Mouse (Mus musculus) midbrain, embryonic 10.5 days (tissue): Measurements from ENCODE around the gene Terb1. TPM values are rescaled to one million over a fixed set of nuclear protein-coding genes. Genes with fewer than 3 reads are reported as not detected.

ENCODE experiments used
- DNase-seq: peaks from one replicate; pipeline ENCODE4 v3.0.0-alpha.2; 2017; ENCODE audit warnings: low spot score
- H3K27ac ChIP-seq: fragments of 300-500 bp; sonication (generic); replicated peaks from 2 replicates; pipeline ENCODE4 v1.5.1; 2016; ENCODE audit warnings: mild to moderate bottlenecking
- H3K27me3 ChIP-seq: fragments of 300-500 bp; sonication (generic); 2 replicates; pipeline ENCODE4 v1.6.1; 2016; ENCODE audit warnings: low read depth, mild to moderate bottlenecking; ENCODE audit not compliant: poor library complexity, severe bottlenecking
- H3K36me3 ChIP-seq: fragments of 300-500 bp; sonication (generic); 2 replicates; pipeline ENCODE4 v1.6.1; 2016; ENCODE audit warnings: mild to moderate bottlenecking, moderate library complexity
- H3K4me1 ChIP-seq: fragments of 300-500 bp; sonication (generic); 2 replicates; pipeline ENCODE4 v1.6.1; 2016
- H3K4me3 ChIP-seq: fragments of 300-500 bp; sonication (generic); 2 replicates; pipeline ENCODE4 v1.5.1; 2016; ENCODE audit warnings: mild to moderate bottlenecking, moderate library complexity
- H3K9me3 ChIP-seq: fragments of 300-500 bp; sonication (generic); replicated peaks from 2 replicates; pipeline ENCODE4 v1.6.1; 2016; ENCODE audit warnings: mild to moderate bottlenecking
- WGBS: fragments of 180-500 bp; shearing (Covaris S2); methylation state at CpG from one replicate; pipeline ENCODE4 v1.1.7; 2016; 5-methylcytosine and 5-hydroxymethylcytosine counted together
- polyA plus RNA-seq: library from polyadenylated mRNA; unstranded; fragments of >200 nt; fragmentation: Nextera tagmentation; extraction: Ambion mirVana; gene quantifications from 2 replicates; pipeline ENCODE4 v1.2.1, GENCODE M21; 2016

Terb1 gene
- polyA plus RNA-seq, 1 experiment from 2014 or later: 0.22 TPM

- WGBS: 80% methylated on average over 15 of the region's 15 CpGs
- H3K4me1 ChIP-seq: peaks cover under 1% of the 10 kb centered on the region; the same call in 1 of the 2 replicates
- no peak overlapping the region for H3K27ac ChIP-seq
- DNase-seq: no peak
- H3K4me3 ChIP-seq: no peak overlapping the region
- no peaks in the 10 kb centered on the region for H3K36me3 ChIP-seq
- no peaks in the 10 kb centered on the region for H3K9me3 ChIP-seq
- no peaks in the 10 kb centered on the region for H3K27me3 ChIP-seq
Observed at GRCm38 (mm10) chr8:104405430-104406187, 104.1 kb downstream of the Terb1 start.

GRCm38 (mm10) chr8:104403596-104403995, 106.1 kb downstream of the Terb1 start:
- Histone ChIP-seq H3K9me3 (no peaks in the 10 kb centered on the region), H3K27me3 (no peaks in the 10 kb centered on the region), H3K4me1 (no peaks in the 10 kb centered on the region), H3K27ac (no peak overlapping the region), H3K36me3 (no peaks in the 10 kb centered on the region), H3K4me3 (no peak overlapping the region)
- 76% methylated on average over 3 of the region's 3 CpGs for WGBS
- no peak for DNase-seq

Other genes with a start within 250 kb of the Terb1 start
- not detected in 2 replicates for gene Cmtm2a, start 216.7 kb downstream of the Terb1 start, polyA plus RNA-seq
- gene Gm45711, start 199.8 kb downstream of the Terb1 start, polyA plus RNA-seq: not detected in 2 replicates
- gene Cmtm1, start 199.8 kb downstream of the Terb1 start, polyA plus RNA-seq: not detected in 2 replicates
- gene Gm11020, start 188.3 kb downstream of the Terb1 start, polyA plus RNA-seq: not detected in 2 replicates
- gene Cmtm2b, start 187.7 kb downstream of the Terb1 start, polyA plus RNA-seq: not detected in 2 replicates
- gene Cmtm3, start 170.5 kb downstream of the Terb1 start, polyA plus RNA-seq: 72.8 and 79.1 TPM in 2 replicates
- 1.7 and 1.8 TPM in 2 replicates for gene Cmtm4, start 114.1 kb downstream of the Terb1 start, polyA plus RNA-seq
- gene Dync1li2, start 66.9 kb downstream of the Terb1 start, polyA plus RNA-seq: 80.1 and 96.1 TPM in 2 replicates
- gene Nae1, start 24.7 kb upstream of the Terb1 start, polyA plus RNA-seq: 134 and 139 TPM in 2 replicates
- gene Car7, start 24.8 kb upstream of the Terb1 start, polyA plus RNA-seq: 0.86 and 1.2 TPM in 2 replicates
- gene Pdp2, start 81.5 kb upstream of the Terb1 start, polyA plus RNA-seq: 14.3 and 16.5 TPM in 2 replicates
- not detected in 2 replicates for gene Cdh16, start 114.5 kb upstream of the Terb1 start, polyA plus RNA-seq
- gene Rrad, start 121.4 kb upstream of the Terb1 start, polyA plus RNA-seq: 1.3 and 2.0 TPM in 2 replicates
- 107 and 110 TPM in 2 replicates for gene Ciao2b, start 132.1 kb upstream of the Terb1 start, polyA plus RNA-seq
- not detected in 2 replicates for gene Ces2a, start 224.1 kb upstream of the Terb1 start, polyA plus RNA-seq